Mouse (Mus musculus): ENCODE data around the gene Get4. TPM values are rescaled to one million over a fixed set of nuclear protein-coding genes. Genes with fewer than 3 reads are reported as not detected.

Gene Get4
- polyA plus RNA-seq, 1 experiment from 2014 or later, result 90.0 TPM

DNA sequence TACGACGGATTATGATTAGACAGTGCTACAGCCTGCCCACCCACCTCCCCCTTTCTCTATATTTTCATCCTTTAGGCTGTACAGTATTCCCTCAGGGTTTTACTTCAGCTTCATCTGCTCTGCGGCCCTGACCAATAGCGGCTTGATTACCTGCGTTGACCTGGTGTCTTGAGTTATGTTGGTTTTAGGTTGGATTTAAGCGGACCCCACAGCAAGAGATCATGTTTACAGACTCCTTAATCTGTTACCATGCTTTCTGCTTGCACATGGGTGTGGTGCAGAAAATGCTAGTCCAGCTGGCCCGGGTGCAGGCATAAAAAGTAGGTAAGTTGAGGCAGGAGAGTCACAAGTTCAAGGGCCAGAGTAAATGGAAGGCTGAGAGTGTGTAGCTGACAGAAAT is 845 bp upstream of the Get4 start:
- Histone ChIP-seq H3K4me3 (ENCODE audit: low read depth, low read length) (peak overlapping the region; percentile 89), H3K4me1 (ENCODE audit: control insufficient read depth, low read depth, low read length) (peaks cover 51% of the 10 kb centered on the region)

DNA sequence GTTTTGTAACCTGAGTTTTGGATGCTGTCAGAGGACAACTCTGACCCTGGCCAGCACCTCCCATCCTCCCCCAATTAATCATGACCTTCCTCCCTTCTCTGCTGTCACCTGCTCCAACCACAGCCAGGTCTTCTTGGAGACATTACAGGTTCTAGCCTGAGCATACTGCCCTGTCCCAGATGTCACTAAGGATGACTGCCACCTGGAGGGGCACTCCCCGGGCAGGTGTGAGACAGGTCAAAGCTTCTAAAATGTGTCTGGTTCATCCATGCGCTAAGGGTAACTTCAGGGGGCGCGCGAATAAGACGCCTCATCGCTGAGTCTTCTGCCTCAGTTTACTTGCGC is 416 bp upstream of the Get4 start:
- Histone ChIP-seq H3K27ac (ENCODE audit: low read length) (peak overlapping the region; percentile 84), H3K4me2 (ENCODE audit: low read depth, low read length) (peak overlapping the region; percentile 93), H3K4me3 (ENCODE audit: low read depth, low read length) (peak overlapping the region; percentile 89), H3K4me1 (ENCODE audit: control insufficient read depth, low read depth, low read length) (peaks cover 54% of the 10 kb centered on the region), H3K27me3 (ENCODE audit: control insufficient read depth, insufficient read depth, low read depth, low read length) (no peaks in the 10 kb centered on the region), H3K36me3 (ENCODE audit: control insufficient read depth, insufficient read depth) (peaks cover 24% of the 10 kb centered on the region), H3K9me3 (replicated peaks; ENCODE audit: control insufficient read depth, low read length) (no peaks in the 10 kb centered on the region), H3K9ac (ENCODE audit: low read depth, low read length) (peak overlapping the region; percentile 89)
- WGBS (ENCODE audit: insufficient replicate concordance), result 1% methylated on average over 8 of the region's 8 CpGs
- peak; percentile 0 for ATAC-seq (ENCODE audit: low read depth)

More for the DNA sequence above, 845 bp upstream of the Get4 start:
- H3K27me3 ChIP-seq (ENCODE audit: control insufficient read depth, insufficient read depth, low read depth, low read length), result no peaks in the 10 kb centered on the region
- peak overlapping the region; percentile 93 for H3K4me2 ChIP-seq (ENCODE audit: low read depth, low read length)
- H3K9me3 ChIP-seq (replicated peaks; ENCODE audit: control insufficient read depth, low read length), result no peaks in the 10 kb centered on the region
- peak overlapping the region; percentile 84 for H3K27ac ChIP-seq (ENCODE audit: low read length)
- ATAC-seq (ENCODE audit: low read depth), result no peak
- WGBS (ENCODE audit: insufficient replicate concordance), result 77% methylated on average over 7 of the region's 7 CpGs
- peaks cover 28% of the 10 kb centered on the region for H3K36me3 ChIP-seq (ENCODE audit: control insufficient read depth, insufficient read depth)
- H3K9ac ChIP-seq (ENCODE audit: low read depth, low read length), result peak overlapping the region; percentile 89

DNA sequence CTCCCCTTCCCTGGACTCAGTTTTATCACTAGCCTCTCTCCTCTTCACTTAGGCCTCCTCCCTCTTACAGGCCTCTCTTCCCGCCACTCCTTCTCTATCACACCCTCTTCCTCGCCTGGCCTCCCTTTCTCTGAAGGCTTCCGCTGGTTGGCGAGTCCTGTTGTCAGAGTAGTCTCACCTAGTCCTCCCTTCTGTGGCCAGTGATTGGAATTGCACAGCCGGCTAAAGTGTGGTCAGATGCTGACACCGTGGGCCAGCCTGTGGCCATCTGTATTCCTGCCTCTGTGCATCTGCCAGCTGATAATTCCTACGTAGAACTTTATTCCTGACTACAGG is 754 bp downstream of the Get4 start:
- peak overlapping the region; percentile 89 for H3K9ac ChIP-seq (ENCODE audit: low read depth, low read length)
- ATAC-seq (ENCODE audit: low read depth), result peak; percentile 61
- peak overlapping the region; percentile 93 for H3K4me2 ChIP-seq (ENCODE audit: low read depth, low read length)
- peaks cover 54% of the 10 kb centered on the region for H3K4me1 ChIP-seq (ENCODE audit: control insufficient read depth, low read depth, low read length)
- H3K36me3 ChIP-seq (ENCODE audit: control insufficient read depth, insufficient read depth), result peaks cover 17% of the 10 kb centered on the region
- H3K27ac ChIP-seq (ENCODE audit: low read length), result peak overlapping the region; percentile 84
- no peaks in the 10 kb centered on the region for H3K9me3 ChIP-seq (replicated peaks; ENCODE audit: control insufficient read depth, low read length)
- WGBS (ENCODE audit: insufficient replicate concordance), result 0% methylated on average over 7 of the region's 7 CpGs
- H3K27me3 ChIP-seq (ENCODE audit: control insufficient read depth, insufficient read depth, low read depth, low read length), result no peaks in the 10 kb centered on the region
- H3K4me3 ChIP-seq (ENCODE audit: low read depth, low read length), result peak overlapping the region; percentile 89

DNA sequence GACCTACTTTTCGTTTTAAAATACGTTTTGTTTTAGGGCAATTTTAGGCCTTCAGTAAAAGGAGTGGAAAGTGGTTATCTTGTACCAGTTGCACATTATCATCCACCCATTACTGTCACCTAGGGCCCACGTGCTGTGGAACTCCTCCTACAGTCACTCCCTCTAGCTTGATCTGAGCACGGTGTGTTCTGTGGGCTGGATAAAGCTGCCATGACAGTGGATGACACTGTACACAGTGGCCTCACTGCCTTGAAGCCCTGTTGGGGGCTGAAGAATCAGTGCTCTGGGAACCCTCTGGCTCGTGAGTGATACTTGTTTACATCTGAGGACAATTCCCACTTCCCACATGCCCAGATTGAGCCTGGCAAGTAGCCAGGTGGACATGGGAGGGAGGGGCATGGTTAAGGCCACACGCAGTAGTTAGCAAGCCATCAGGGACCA is 1.2 kb downstream of the Get4 start:
- peak overlapping the region; percentile 93 for H3K4me2 ChIP-seq (ENCODE audit: low read depth, low read length)
- peak overlapping the region; percentile 89 for H3K9ac ChIP-seq (ENCODE audit: low read depth, low read length)
- no peaks in the 10 kb centered on the region for H3K27me3 ChIP-seq (ENCODE audit: control insufficient read depth, insufficient read depth, low read depth, low read length)
- peak overlapping the region; percentile 84 for H3K27ac ChIP-seq (ENCODE audit: low read length)
- H3K4me1 ChIP-seq (ENCODE audit: control insufficient read depth, low read depth, low read length), result peaks cover 51% of the 10 kb centered on the region
- H3K9me3 ChIP-seq (replicated peaks; ENCODE audit: control insufficient read depth, low read length), result no peaks in the 10 kb centered on the region
- peak overlapping the region; percentile 89 for H3K4me3 ChIP-seq (ENCODE audit: low read depth, low read length)
- H3K36me3 ChIP-seq (ENCODE audit: control insufficient read depth, insufficient read depth), result peaks cover 13% of the 10 kb centered on the region
- 1% methylated on average over 6 of the region's 6 CpGs for WGBS (ENCODE audit: insufficient replicate concordance)
- peak; percentile 53 for ATAC-seq (ENCODE audit: low read depth)

DNA sequence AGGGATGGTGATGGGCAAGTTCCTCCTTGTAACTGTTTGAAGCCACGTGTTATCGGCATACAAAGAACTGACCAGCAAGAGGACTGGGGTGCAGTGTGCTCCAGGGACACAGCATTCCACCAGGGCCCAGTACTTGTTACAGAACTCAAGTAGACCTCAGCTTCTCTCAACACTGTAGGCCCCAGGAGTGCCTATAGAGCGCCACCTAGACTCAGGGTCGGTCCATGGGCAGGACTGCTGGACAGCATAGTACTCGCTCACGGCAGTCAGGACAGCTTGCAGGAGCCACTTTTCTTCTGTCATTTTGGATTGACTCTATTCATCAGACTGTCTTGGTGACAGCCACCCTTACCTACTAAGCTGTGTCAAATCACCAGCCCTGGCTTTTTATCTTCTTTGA is 2.8 kb downstream of the Get4 start:
- ATAC-seq (ENCODE audit: low read depth), result no peak
- Histone ChIP-seq H3K27me3 (ENCODE audit: control insufficient read depth, insufficient read depth, low read depth, low read length) (no peaks in the 10 kb centered on the region), H3K4me1 (ENCODE audit: control insufficient read depth, low read depth, low read length) (peaks cover 56% of the 10 kb centered on the region), H3K9ac (ENCODE audit: low read depth, low read length) (no peak overlapping the region), H3K27ac (ENCODE audit: low read length) (peak overlapping the region; percentile 33; the same call in 1 of the 2 replicates), H3K4me2 (ENCODE audit: low read depth, low read length) (no peak overlapping the region), H3K4me3 (ENCODE audit: low read depth, low read length) (no peak overlapping the region), H3K9me3 (replicated peaks; ENCODE audit: control insufficient read depth, low read length) (no peaks in the 10 kb centered on the region), H3K36me3 (ENCODE audit: control insufficient read depth, insufficient read depth) (peaks cover 3% of the 10 kb centered on the region)
- WGBS (ENCODE audit: insufficient replicate concordance), result 81% methylated on average over 6 of the region's 6 CpGs

DNA sequence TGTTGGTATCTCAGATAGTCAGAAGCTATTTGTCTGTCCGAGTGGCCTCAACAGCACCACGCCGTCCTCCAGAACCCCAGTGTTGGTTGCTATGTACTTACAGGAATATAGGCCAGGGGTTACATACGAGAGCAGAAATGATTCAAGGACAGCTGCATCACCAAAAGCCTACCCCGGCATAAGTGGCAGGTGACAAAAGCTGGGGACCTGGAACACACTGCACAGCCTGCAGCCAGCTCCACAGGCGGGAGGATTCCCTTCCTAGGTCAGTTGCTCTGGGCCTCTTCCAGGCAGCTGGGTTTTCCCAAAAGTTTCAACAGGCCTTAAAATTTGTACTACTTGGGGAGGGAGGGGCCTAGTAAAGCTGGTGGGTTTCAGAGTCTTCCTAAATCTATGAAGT is 3.7 kb downstream of the Get4 start:
- Histone ChIP-seq H3K4me3 (ENCODE audit: low read depth, low read length) (no peak overlapping the region), H3K27ac (ENCODE audit: low read length) (no peak overlapping the region), H3K9ac (ENCODE audit: low read depth, low read length) (no peak overlapping the region), H3K4me1 (ENCODE audit: control insufficient read depth, low read depth, low read length) (peaks cover 56% of the 10 kb centered on the region), H3K9me3 (replicated peaks; ENCODE audit: control insufficient read depth, low read length) (no peaks in the 10 kb centered on the region), H3K4me2 (ENCODE audit: low read depth, low read length) (no peak overlapping the region), H3K36me3 (ENCODE audit: control insufficient read depth, insufficient read depth) (peaks cover 6% of the 10 kb centered on the region), H3K27me3 (ENCODE audit: control insufficient read depth, insufficient read depth, low read depth, low read length) (no peaks in the 10 kb centered on the region)
- no peak for ATAC-seq (ENCODE audit: low read depth)
- 80% methylated on average over 6 of the region's 6 CpGs for WGBS (ENCODE audit: insufficient replicate concordance)

DNA sequence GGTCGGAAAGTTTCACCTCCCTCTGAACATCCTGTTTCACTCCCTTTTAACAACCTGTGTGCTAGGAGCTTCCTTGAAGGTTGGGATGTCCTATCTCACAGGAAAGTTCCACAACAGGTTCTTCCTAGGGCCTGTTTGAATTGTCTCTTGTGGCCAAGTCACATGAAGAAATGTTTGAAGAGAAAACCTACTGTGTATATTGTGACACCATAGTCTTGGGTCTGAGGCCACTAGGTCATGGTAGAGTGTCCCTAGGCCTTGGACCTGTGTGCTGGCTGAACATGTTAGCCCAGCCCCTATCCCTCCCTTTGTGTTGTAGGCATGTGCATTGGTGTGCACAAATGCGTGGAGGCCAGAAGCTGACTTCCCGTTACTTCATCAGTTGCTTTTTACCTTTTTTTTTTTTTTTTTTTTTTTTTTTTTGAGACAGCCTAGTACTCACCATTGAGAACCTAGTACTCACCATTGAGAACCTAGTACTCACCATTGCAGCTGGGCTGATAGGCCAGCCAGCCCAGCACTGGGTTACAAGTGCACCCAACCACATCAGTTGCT is 4.2 kb downstream of the Get4 start:
- Histone ChIP-seq H3K27ac (ENCODE audit: low read length) (0 out of 2 replicates have a peak overlapping the region, but pooled peaks have one; percentile 6), H3K27me3 (ENCODE audit: control insufficient read depth, insufficient read depth, low read depth, low read length) (no peaks in the 10 kb centered on the region), H3K9ac (ENCODE audit: low read depth, low read length) (no peak overlapping the region), H3K4me3 (ENCODE audit: low read depth, low read length) (no peak overlapping the region), H3K4me1 (ENCODE audit: control insufficient read depth, low read depth, low read length) (peaks cover 52% of the 10 kb centered on the region), H3K36me3 (ENCODE audit: control insufficient read depth, insufficient read depth) (peaks cover 6% of the 10 kb centered on the region), H3K9me3 (replicated peaks; ENCODE audit: control insufficient read depth, low read length) (no peaks in the 10 kb centered on the region), H3K4me2 (ENCODE audit: low read depth, low read length) (no peak overlapping the region)
- ATAC-seq (ENCODE audit: low read depth), result no peak
- 69% methylated on average over 3 of the region's 3 CpGs for WGBS (ENCODE audit: insufficient replicate concordance)

DNA sequence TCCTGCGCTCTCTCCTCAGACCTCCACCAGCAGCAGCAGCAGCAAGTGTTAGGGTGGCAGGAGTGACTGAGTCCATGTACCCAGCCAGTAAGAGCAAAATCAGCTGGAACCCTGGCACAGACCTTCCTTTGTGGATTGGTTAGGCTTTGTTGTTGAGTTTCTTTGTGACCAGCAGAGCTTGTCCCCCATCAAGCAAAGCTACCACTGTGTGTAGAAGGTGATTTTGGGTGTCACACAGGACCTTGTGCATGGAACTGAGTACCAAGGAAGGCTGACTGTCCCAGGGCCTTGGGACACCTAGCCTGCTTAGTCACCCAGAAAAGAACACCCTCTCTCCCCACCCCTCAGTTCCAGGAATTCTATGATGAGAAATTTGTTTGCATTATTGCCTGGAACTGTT is 5.1 kb downstream of the Get4 start:
- Histone ChIP-seq H3K27ac (ENCODE audit: low read length) (no peak overlapping the region), H3K4me3 (ENCODE audit: low read depth, low read length) (no peak overlapping the region), H3K9ac (ENCODE audit: low read depth, low read length) (no peak overlapping the region), H3K27me3 (ENCODE audit: control insufficient read depth, insufficient read depth, low read depth, low read length) (no peaks in the 10 kb centered on the region), H3K36me3 (ENCODE audit: control insufficient read depth, insufficient read depth) (peaks cover 8% of the 10 kb centered on the region), H3K4me1 (ENCODE audit: control insufficient read depth, low read depth, low read length) (peaks cover 46% of the 10 kb centered on the region), H3K9me3 (replicated peaks; ENCODE audit: control insufficient read depth, low read length) (no peaks in the 10 kb centered on the region), H3K4me2 (ENCODE audit: low read depth, low read length) (no peak overlapping the region)
- ATAC-seq (ENCODE audit: low read depth), result no peak
- WGBS (ENCODE audit: insufficient replicate concordance), result 73% methylated on average over 1 of the region's 1 CpGs

DNA sequence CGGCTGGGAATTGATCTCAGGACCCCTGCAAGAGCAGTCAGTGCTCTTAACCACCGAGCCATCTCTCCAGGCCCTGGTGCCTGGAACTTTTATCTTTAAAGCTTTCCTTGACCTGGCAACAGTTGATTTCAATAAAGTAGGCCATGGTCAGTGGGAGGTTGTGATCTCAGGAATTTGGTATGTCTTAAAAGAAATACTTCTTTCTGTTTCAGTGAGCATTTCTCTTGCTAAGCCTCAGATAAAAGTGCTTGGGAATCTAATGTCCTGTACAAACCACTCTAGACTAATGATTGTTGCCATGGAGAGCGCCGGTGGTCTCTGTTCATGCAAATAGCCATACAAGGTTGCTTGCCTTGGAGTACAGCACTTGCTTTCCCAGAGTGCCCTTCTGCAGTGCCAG is 5.7 kb downstream of the Get4 start:
- 70% methylated on average over 4 of the region's 4 CpGs for WGBS (ENCODE audit: insufficient replicate concordance)
- H3K36me3 ChIP-seq (ENCODE audit: control insufficient read depth, insufficient read depth), result peaks cover 12% of the 10 kb centered on the region
- H3K9ac ChIP-seq (ENCODE audit: low read depth, low read length), result no peak overlapping the region
- H3K27me3 ChIP-seq (ENCODE audit: control insufficient read depth, insufficient read depth, low read depth, low read length), result no peaks in the 10 kb centered on the region
- peaks cover 46% of the 10 kb centered on the region for H3K4me1 ChIP-seq (ENCODE audit: control insufficient read depth, low read depth, low read length)
- H3K4me2 ChIP-seq (ENCODE audit: low read depth, low read length), result no peak overlapping the region
- no peak overlapping the region for H3K4me3 ChIP-seq (ENCODE audit: low read depth, low read length)
- H3K27ac ChIP-seq (ENCODE audit: low read length), result no peak overlapping the region
- H3K9me3 ChIP-seq (replicated peaks; ENCODE audit: control insufficient read depth, low read length), result no peaks in the 10 kb centered on the region
- ATAC-seq (ENCODE audit: low read depth), result no peak
